Mouse (Mus musculus): ENCODE data around the gene Baiap2l1. TPM values are rescaled to one million over a fixed set of nuclear protein-coding genes. Genes with fewer than 3 reads are reported as not detected.

The Baiap2l1 gene
- 5.1 and 7.5 TPM in 2 replicates for polyA plus RNA-seq (2011; ENCODE audit: insufficient read length, low read depth, missing spikeins)

GRCm38 (mm10) chr5:144357881-144358591 lies at the start of gene Baiap2l1:
Gene Baiap2l1, minus strand, starts transcription at chr5:144358112.
- peak within 1 kb of the TSS; percentile 59; the same call in 1 of the 2 replicates for H3K27ac ChIP-seq (ENCODE audit: insufficient read depth, low read length)
- H3K4me3 ChIP-seq (ENCODE audit: insufficient read depth, low read length), result peak within 1 kb of the TSS; percentile 72
- H3K4me1 ChIP-seq (ENCODE audit: control insufficient read depth, insufficient read depth, low read length), result no peaks in the 10 kb centered on the region; the same call in 1 of the 2 replicates
- TF ChIP-seq POLR2A (IDR thresholded peaks at IDR 0.05; ENCODE audit: low read depth, low read length) (peak; percentile 40), CTCF (IDR thresholded peaks at IDR 0.05; ENCODE audit: borderline replicate concordance, insufficient read depth, low read length) (no peak)

- TF ChIP-seq POLR2A (IDR thresholded peaks at IDR 0.05; ENCODE audit: low read depth, low read length), result no peak
- TF ChIP-seq CTCF (IDR thresholded peaks at IDR 0.05; ENCODE audit: borderline replicate concordance, insufficient read depth, low read length), result no peak
- Histone ChIP-seq H3K4me3 (ENCODE audit: insufficient read depth, low read length) (no peak overlapping the region), H3K27ac (ENCODE audit: insufficient read depth, low read length) (no peak overlapping the region), H3K4me1 (ENCODE audit: control insufficient read depth, insufficient read depth, low read length) (no peaks in the 10 kb centered on the region)
Measured at GRCm38 (mm10) chr5:144406256-144406655, 48.3 kb upstream of the Baiap2l1 start.

GRCm38 (mm10) chr5:144400821-144401220 lies 42.9 kb upstream of the Baiap2l1 start:
- no peak overlapping the region for H3K27ac ChIP-seq (ENCODE audit: insufficient read depth, low read length)
- TF ChIP-seq POLR2A (IDR thresholded peaks at IDR 0.05; ENCODE audit: low read depth, low read length), result no peak
- no peak for TF ChIP-seq CTCF (IDR thresholded peaks at IDR 0.05; ENCODE audit: borderline replicate concordance, insufficient read depth, low read length)
- H3K4me3 ChIP-seq (ENCODE audit: insufficient read depth, low read length), result no peak overlapping the region
- no peaks in the 10 kb centered on the region for H3K4me1 ChIP-seq (ENCODE audit: control insufficient read depth, insufficient read depth, low read length)

- Histone ChIP-seq H3K4me3 (ENCODE audit: insufficient read depth, low read length) (no peak overlapping the region), H3K4me1 (ENCODE audit: control insufficient read depth, insufficient read depth, low read length) (no peaks in the 10 kb centered on the region), H3K27ac (ENCODE audit: insufficient read depth, low read length) (no peak overlapping the region)
- no peak for TF ChIP-seq CTCF (IDR thresholded peaks at IDR 0.05; ENCODE audit: borderline replicate concordance, insufficient read depth, low read length)
- TF ChIP-seq POLR2A (IDR thresholded peaks at IDR 0.05; ENCODE audit: low read depth, low read length), result no peak
Measured at GRCm38 (mm10) chr5:144397566-144397965, 39.7 kb upstream of the Baiap2l1 start.

GRCm38 (mm10) chr5:144394142-144394541 lies 36.2 kb upstream of the Baiap2l1 start:
- TF ChIP-seq CTCF (IDR thresholded peaks at IDR 0.05; ENCODE audit: borderline replicate concordance, insufficient read depth, low read length), result no peak
- no peak for TF ChIP-seq POLR2A (IDR thresholded peaks at IDR 0.05; ENCODE audit: low read depth, low read length)
- Histone ChIP-seq H3K4me1 (ENCODE audit: control insufficient read depth, insufficient read depth, low read length) (no peaks in the 10 kb centered on the region), H3K27ac (ENCODE audit: insufficient read depth, low read length) (no peak overlapping the region), H3K4me3 (ENCODE audit: insufficient read depth, low read length) (no peak overlapping the region)

DNA sequence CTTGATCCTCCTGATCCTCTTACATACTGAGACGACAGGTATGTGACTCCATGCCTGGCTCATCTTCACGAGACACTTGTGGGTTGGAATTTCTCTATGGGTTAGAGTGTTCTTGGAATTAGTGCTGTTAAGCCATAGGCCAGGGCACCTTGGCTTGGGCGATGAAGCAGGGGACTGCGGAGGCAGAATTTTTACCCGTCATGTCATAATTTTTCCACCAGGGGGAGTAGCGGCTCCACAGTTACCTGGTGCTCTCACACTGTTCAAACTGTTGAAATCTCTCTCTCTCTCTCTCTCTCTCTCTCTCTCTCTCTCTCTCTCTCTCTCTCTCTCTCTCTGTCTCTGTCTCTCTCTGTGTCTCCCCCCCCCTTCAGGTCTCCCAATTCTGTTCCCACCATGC lies 29.9 kb upstream of the Baiap2l1 start:
- TF ChIP-seq POLR2A (IDR thresholded peaks at IDR 0.05; ENCODE audit: low read depth, low read length), result no peak
- no peak for TF ChIP-seq CTCF (IDR thresholded peaks at IDR 0.05; ENCODE audit: borderline replicate concordance, insufficient read depth, low read length)
- H3K27ac ChIP-seq (ENCODE audit: insufficient read depth, low read length), result no peak overlapping the region
- H3K4me3 ChIP-seq (ENCODE audit: insufficient read depth, low read length), result no peak overlapping the region
- H3K4me1 ChIP-seq (ENCODE audit: control insufficient read depth, insufficient read depth, low read length), result no peaks in the 10 kb centered on the region

GRCm38 (mm10) chr5:144383936-144384335 lies 26.0 kb upstream of the Baiap2l1 start:
- no peaks in the 10 kb centered on the region for H3K4me1 ChIP-seq (ENCODE audit: control insufficient read depth, insufficient read depth, low read length)
- TF ChIP-seq POLR2A (IDR thresholded peaks at IDR 0.05; ENCODE audit: low read depth, low read length) (no peak), CTCF (IDR thresholded peaks at IDR 0.05; ENCODE audit: borderline replicate concordance, insufficient read depth, low read length) (no peak)
- H3K4me3 ChIP-seq (ENCODE audit: insufficient read depth, low read length), result no peak overlapping the region
- H3K27ac ChIP-seq (ENCODE audit: insufficient read depth, low read length), result no peak overlapping the region

GRCm38 (mm10) chr5:144381782-144382181 lies 23.9 kb upstream of the Baiap2l1 start:
- Histone ChIP-seq H3K4me3 (ENCODE audit: insufficient read depth, low read length) (no peak overlapping the region), H3K4me1 (ENCODE audit: control insufficient read depth, insufficient read depth, low read length) (no peaks in the 10 kb centered on the region), H3K27ac (ENCODE audit: insufficient read depth, low read length) (no peak overlapping the region)
- TF ChIP-seq POLR2A (IDR thresholded peaks at IDR 0.05; ENCODE audit: low read depth, low read length) (no peak), CTCF (IDR thresholded peaks at IDR 0.05; ENCODE audit: borderline replicate concordance, insufficient read depth, low read length) (no peak)

DNA sequence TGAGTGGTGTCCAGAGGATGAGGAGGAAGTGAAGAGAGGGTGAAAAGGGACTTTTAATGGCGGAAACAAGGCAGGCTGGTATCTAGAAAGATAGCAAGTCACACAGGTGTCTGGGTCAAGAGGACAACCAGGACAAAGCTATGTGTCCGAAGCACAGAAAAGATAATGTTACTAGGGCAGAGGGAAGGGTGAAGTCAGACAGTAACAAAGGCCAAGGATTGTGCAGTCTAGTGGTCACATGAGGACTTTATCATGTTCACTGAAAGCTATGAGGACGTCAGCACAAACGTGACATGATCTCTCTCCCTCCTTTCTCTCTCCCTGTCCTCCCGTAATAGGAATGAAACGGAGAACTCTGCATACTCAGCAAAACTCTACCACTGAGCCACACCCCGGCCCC lies 22.8 kb upstream of the Baiap2l1 start:
- TF ChIP-seq POLR2A (IDR thresholded peaks at IDR 0.05; ENCODE audit: low read depth, low read length) (no peak), CTCF (IDR thresholded peaks at IDR 0.05; ENCODE audit: borderline replicate concordance, insufficient read depth, low read length) (no peak)
- no peak overlapping the region for H3K27ac ChIP-seq (ENCODE audit: insufficient read depth, low read length)
- H3K4me3 ChIP-seq (ENCODE audit: insufficient read depth, low read length), result no peak overlapping the region
- H3K4me1 ChIP-seq (ENCODE audit: control insufficient read depth, insufficient read depth, low read length), result no peaks in the 10 kb centered on the region

GRCm38 (mm10) chr5:144379431-144379830 lies 21.5 kb upstream of the Baiap2l1 start:
- Histone ChIP-seq H3K4me1 (ENCODE audit: control insufficient read depth, insufficient read depth, low read length) (no peaks in the 10 kb centered on the region), H3K4me3 (ENCODE audit: insufficient read depth, low read length) (no peak overlapping the region), H3K27ac (ENCODE audit: insufficient read depth, low read length) (no peak overlapping the region)
- TF ChIP-seq POLR2A (IDR thresholded peaks at IDR 0.05; ENCODE audit: low read depth, low read length) (no peak), CTCF (IDR thresholded peaks at IDR 0.05; ENCODE audit: borderline replicate concordance, insufficient read depth, low read length) (no peak)
